Mouse (Mus musculus) liver, embryonic 11.5 days (tissue): Measurements from ENCODE around the gene 1810010H24Rik. TPM values are rescaled to one million over a fixed set of nuclear protein-coding genes. Genes with fewer than 3 reads are reported as not detected.
"Not testable (repeated sequence)": the region's sequence is repeated elsewhere in the genome, so short reads cannot be mapped to it uniquely, and the experiment has no call there.

ENCODE experiments used
- ATAC-seq: fragments of 200-750 bp; cut with Nextera tagmentation; replicated peaks from 2 replicates; pipeline ENCODE4 v1.8.0; 2017; ENCODE audit warnings: moderate number of reproducible peaks, mild to moderate bottlenecking, moderate TSS enrichment, moderate library complexity; ENCODE audit not compliant: low FRiP score
- DNase-seq: peaks from one replicate; pipeline ENCODE4 v3.0.0-alpha.2; 2017; ENCODE audit warnings: low spot score
- H3K27ac ChIP-seq: fragments of 300-500 bp; sonication (generic); 2 replicates; pipeline ENCODE4 v1.5.1; 2014; ENCODE audit warnings: mild to moderate bottlenecking, low read depth, low read length, control low read depth
- H3K27me3 ChIP-seq: fragments of 300-500 bp; sonication (generic); replicated peaks from 2 replicates; pipeline ENCODE4 v1.6.1; 2014; ENCODE audit warnings: low read length, mixed read lengths; ENCODE audit not compliant: control insufficient read depth, insufficient read depth
- H3K36me3 ChIP-seq: fragments of 300-500 bp; sonication (generic); 2 replicates; pipeline ENCODE4 v1.6.1; 2014; ENCODE audit warnings: mild to moderate bottlenecking, low read length, moderate library complexity, mixed read lengths; ENCODE audit not compliant: control insufficient read depth, insufficient read depth
- H3K4me1 ChIP-seq: fragments of 300-500 bp; sonication (generic); replicated peaks from 2 replicates; pipeline ENCODE4 v1.6.1; 2014; ENCODE audit warnings: low read length, mixed read lengths; ENCODE audit not compliant: control insufficient read depth, insufficient read depth
- H3K4me2 ChIP-seq: fragments of 300-500 bp; sonication (generic); 2 replicates; pipeline ENCODE4 v1.6.1; 2014; ENCODE audit warnings: mild to moderate bottlenecking, control low read depth, moderate library complexity
- H3K4me3 ChIP-seq: fragments of 300-500 bp; sonication (generic); 2 replicates; pipeline ENCODE4 v1.5.1; 2014; ENCODE audit warnings: low read depth, low read length, control low read depth
- H3K9ac ChIP-seq: fragments of 300-500 bp; sonication (generic); 2 replicates; pipeline ENCODE4 v1.6.1; 2014; ENCODE audit warnings: low read depth, low read length, control low read depth
- H3K9me3 ChIP-seq: fragments of 300-500 bp; sonication (generic); 2 replicates; pipeline ENCODE4 v1.6.1; 2016; ENCODE audit warnings: low read length, inconsistent platforms, mixed read lengths; ENCODE audit not compliant: control insufficient read depth
- WGBS: fragments of 180-500 bp; shearing (Covaris S2); extraction: QIAGEN DNeasy Blood & Tissue Kit; methylation state at CpG from one replicate; pipeline ENCODE4 v1.1.7; 2014; 5-methylcytosine and 5-hydroxymethylcytosine counted together
- polyA plus RNA-seq: library from polyadenylated mRNA; unstranded; fragments of >200 nt; fragmentation: Nextera tagmentation; extraction: Ambion mirVana; gene quantifications from 2 replicates; pipeline ENCODE4 v1.2.1, GENCODE M21; 2014

1810010H24Rik gene
- polyA plus RNA-seq, 1 experiment from 2014 or later, result 1.9 TPM

DNA sequence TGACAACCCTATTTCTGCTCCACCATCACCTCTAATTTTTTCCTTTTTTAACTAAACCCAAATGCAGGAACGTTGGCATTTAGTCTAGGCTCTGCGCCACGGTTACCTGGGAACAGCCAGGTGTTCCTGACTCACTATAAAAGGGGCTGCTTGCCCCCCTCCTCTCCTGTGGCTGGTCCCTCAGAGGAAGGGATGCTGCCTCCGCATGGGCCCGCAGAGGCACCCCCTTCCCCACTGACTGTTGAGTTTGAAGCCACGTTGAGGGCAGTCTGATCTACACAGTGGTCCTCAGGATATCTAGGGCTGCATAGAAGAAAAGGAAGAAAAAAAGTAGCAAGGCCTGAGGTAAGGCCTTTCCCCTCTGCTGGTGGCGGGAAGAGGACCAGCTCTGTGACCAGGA lies 14.3 kb upstream of the 1810010H24Rik start:
- peaks cover 7% of the 10 kb centered on the region; the same call in 1 of the 2 replicates for H3K4me1 ChIP-seq
- DNase-seq (no peak), ATAC-seq (no peak)
- no peak overlapping the region for H3K4me3 ChIP-seq
- WGBS, result 74% methylated on average over 7 of the region's 7 CpGs
- no peaks in the 10 kb centered on the region for H3K36me3 ChIP-seq
- H3K27ac ChIP-seq, result no peak overlapping the region
- no peaks in the 10 kb centered on the region for H3K9me3 ChIP-seq
- H3K27me3 ChIP-seq, result no peaks in the 10 kb centered on the region
- H3K9ac ChIP-seq, result no peak overlapping the region
- H3K4me2 ChIP-seq, result peak overlapping the region; percentile 71; the same call in 1 of the 2 replicates

DNA sequence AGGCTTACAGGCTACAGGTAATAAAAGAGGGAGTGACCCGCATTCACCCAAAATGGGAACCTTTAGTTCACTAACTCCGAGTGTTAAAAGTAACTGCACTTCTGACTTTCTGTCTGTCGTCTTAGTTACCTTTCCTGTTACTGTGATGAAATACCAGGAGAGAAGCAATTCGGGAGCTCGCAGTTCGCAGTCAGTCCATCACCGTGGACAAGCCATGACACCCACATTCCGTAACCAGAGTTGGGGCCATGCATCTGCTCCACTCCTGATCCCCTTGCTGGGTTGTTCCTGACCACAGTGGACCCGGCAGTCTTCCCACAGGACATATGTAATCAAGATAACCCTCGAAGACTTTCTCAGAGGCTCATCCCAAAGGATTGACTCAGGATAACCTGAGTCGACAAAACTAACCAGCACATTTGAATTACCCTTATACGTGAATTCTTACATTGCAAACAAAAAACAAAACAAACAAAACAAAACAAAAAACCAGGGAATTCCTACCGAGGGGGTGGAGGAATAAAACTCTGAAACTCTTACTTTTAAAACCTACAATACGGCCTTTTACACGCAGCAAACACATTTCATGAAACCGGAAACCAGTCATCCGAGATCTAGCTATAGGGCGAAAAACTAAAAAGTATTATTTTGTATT lies 13.7 kb upstream of the 1810010H24Rik start:
- peak overlapping the region; percentile 52 for H3K4me3 ChIP-seq
- H3K36me3 ChIP-seq, result no peaks in the 10 kb centered on the region
- ATAC-seq (no peak), DNase-seq (no peak)
- H3K9me3 ChIP-seq, result no peaks in the 10 kb centered on the region
- H3K27me3 ChIP-seq, result no peaks in the 10 kb centered on the region
- peak overlapping the region; percentile 77 for H3K27ac ChIP-seq
- H3K4me1 ChIP-seq, result peaks cover 7% of the 10 kb centered on the region; the same call in 1 of the 2 replicates
- WGBS, result 31% methylated on average over 18 of the region's 18 CpGs
- peak overlapping the region; percentile 68 for H3K9ac ChIP-seq
- H3K4me2 ChIP-seq, result peak overlapping the region; percentile 71

DNA sequence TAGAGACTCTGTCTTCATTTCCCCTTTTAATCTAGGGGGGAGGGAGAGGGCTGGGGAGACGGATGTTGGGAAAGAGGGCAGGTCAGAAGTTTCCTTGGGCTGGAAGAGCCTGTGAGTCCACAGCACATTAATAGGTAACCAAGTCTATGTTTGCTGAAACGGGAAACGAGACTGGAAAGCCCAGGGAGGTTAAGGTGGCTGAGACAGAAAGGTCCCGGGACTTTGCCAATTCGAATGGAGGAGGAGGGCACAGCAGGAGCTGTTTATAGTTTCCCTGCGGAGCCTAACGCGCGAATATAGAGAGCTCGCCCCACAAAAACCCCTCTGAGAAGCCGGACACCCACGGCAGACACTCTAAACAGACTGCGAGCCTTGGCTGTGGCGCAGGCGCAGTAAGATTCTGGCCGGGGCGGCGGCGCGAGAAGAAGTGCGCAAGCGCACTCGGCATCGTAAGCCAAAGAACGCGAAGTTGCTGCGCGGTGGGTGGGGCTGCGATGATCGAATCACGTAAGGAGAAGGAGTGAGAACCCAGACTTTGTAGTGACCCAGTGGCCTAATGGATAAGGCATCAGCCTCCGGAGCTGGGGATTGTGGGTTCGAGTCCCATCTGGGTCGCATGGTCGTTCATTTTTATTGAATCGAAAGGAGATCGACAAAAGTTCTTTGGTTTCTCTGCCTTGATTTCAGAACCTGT lies 13.0 kb upstream of the 1810010H24Rik start:
- peaks cover 7% of the 10 kb centered on the region; the same call in 1 of the 2 replicates for H3K4me1 ChIP-seq
- H3K36me3 ChIP-seq, result no peaks in the 10 kb centered on the region
- ATAC-seq (peak; percentile 93), DNase-seq (peak; percentile 99)
- peak overlapping the region; percentile 68 for H3K9ac ChIP-seq
- under 1% methylated on average over 37 of the region's 37 CpGs for WGBS
- no peaks in the 10 kb centered on the region for H3K27me3 ChIP-seq
- peak overlapping the region; percentile 71 for H3K4me2 ChIP-seq
- H3K27ac ChIP-seq, result peak overlapping the region; percentile 77
- no peaks in the 10 kb centered on the region for H3K9me3 ChIP-seq
- H3K4me3 ChIP-seq, result peak overlapping the region; percentile 52

DNA sequence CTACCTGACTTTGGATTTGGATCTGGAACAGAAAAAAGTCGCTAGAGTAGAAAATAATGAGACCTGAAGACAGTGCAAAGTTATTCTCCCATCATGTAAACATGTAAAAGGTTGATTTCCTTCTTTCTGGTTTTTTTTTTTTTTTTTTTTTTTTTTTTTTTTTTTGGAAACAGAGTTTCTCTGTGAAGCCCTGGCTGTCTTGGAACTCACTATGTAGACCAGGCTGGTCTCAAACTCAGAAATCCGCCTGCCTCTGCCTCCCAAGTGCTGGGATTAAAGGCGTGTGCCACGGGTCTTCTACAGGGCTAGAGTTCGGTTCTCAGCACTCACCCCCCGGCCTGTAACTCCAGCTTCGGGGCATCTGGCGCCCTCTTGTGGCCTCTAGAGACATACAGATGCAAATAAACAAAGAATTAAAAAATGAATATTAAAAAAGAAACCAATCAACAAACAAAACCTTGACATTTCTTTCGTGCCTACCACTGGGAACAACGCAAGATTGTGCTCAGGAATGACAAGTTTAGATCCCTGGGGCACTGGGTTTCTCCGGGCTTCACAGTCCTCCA lies 11.4 kb upstream of the 1810010H24Rik start:
- H3K9ac ChIP-seq, result no peak overlapping the region
- H3K27ac ChIP-seq, result no peak overlapping the region
- H3K9me3 ChIP-seq, result no peaks in the 10 kb centered on the region
- H3K36me3 ChIP-seq, result no peaks in the 10 kb centered on the region
- no peaks in the 10 kb centered on the region for H3K27me3 ChIP-seq
- DNase-seq (no peak), ATAC-seq (no peak)
- no peak overlapping the region for H3K4me2 ChIP-seq
- H3K4me1 ChIP-seq, result peaks cover 7% of the 10 kb centered on the region; the same call in 1 of the 2 replicates
- 78% methylated on average over 11 of the region's 11 CpGs for WGBS
- H3K4me3 ChIP-seq, result no peak overlapping the region

DNA sequence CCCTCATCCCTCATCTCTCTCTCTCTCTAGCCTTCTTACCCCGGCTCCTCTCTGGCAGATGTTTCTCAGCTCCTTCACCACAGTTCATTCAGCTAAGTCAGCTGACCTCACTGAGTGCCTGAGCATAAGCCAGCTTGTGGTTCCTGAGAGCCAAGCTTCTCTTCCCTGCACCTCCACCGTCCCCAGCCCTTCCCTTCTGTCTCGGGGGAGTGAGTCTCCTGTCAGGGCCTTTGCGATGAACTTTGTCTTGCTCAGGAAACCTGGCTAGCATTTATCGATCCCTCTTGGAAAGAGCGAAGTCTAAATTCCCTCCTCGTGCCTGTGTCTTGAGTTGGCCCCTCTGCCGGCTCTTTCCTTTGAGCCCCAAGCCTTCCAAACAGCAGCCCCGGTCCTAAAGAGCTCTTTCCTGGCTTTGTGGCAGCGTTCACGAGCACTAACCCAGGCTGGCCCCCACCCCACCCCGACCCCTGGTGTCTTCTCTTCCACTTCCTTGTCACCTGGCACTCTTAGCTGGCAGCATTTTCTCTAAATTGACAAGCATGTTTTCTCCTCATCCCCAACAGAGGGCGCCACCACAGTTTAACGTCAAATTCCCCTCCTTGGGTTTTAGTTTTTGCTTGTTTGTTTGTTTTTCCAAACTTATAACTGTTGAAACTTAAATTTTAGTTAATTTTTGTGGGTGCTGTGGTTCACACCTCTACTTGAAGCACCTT lies 10.7 kb upstream of the 1810010H24Rik start:
- Histone ChIP-seq H3K36me3 (no peaks in the 10 kb centered on the region), H3K4me1 (peaks cover 7% of the 10 kb centered on the region; the same call in 1 of the 2 replicates), H3K4me3 (0 out of 2 replicates have a peak overlapping the region, but pooled peaks have one; percentile 25), H3K27ac (no peak overlapping the region), H3K9me3 (no peaks in the 10 kb centered on the region), H3K9ac (no peak overlapping the region), H3K4me2 (peak overlapping the region; percentile 44; the same call in 1 of the 2 replicates), H3K27me3 (no peaks in the 10 kb centered on the region)
- WGBS, result 35% methylated on average over 14 of the region's 14 CpGs
- DNase-seq, result no peak
- ATAC-seq, result no peak

DNA sequence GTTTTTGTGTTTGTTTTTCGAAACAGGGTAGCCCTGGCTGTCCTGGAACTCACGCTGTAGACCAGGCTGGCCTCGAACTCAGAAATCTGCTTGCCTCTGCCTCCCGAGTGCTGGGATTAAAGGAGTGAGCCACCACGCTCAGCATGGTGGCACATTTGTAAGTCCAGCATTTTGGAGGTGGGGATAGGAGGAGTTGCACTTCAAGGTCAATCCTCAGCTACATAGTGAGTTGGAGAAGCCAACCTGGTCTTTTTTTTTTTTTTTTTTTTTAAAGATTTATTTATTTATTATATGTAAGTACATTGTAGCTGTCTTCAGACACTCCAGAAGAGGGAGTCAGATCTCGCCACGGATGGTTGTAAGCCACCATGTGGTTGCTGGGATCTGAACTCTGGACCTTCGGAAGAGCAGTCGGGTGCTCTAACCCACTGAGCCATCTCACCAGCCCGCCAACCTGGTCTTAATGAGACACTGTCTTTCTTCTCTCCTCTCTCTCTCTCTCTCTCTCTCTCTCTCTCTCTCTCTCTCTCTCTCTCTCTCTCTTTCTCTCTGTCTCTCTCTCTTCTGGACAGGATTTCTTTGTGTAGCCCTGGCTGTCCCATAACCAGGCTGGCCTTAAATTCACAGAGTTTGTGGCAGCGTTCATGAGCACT lies 9.8 kb upstream of the 1810010H24Rik start:
- H3K27me3 ChIP-seq, DNase-seq, ATAC-seq, H3K27ac ChIP-seq, H3K9me3 ChIP-seq, H3K36me3 ChIP-seq, H3K4me2 ChIP-seq, H3K4me3 ChIP-seq, H3K4me1 ChIP-seq, H3K9ac ChIP-seq: not testable (repeated sequence)
- WGBS, result 65% methylated on average over 11 of the region's 11 CpGs

DNA sequence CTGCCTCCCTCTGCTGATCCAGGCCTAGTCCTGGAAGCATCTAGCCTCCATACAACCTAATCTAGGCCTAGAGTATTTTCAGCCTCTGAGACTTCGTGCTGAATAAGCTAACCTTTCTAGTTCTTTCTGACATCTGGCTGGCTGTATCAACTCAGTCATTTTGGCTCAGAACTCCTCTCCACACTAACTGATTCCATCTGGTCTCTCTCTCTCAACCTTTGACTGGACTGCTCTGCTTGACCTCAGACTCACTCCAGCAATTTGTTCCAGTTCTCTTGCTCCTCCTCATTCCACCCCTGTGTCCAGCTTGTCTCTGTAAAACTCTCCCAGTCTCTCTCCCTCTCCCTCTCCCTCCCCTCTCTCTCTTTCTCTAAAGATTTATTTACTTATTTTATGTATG lies 8.6 kb upstream of the 1810010H24Rik start:
- no peaks in the 10 kb centered on the region for H3K9me3 ChIP-seq
- whole genome bisulfite sequencing, result 57% methylated on average over 1 of the region's 1 CpGs
- DNase-seq, result no peak
- H3K27ac ChIP-seq, result no peak overlapping the region
- no peak overlapping the region for H3K4me3 ChIP-seq
- no peaks in the 10 kb centered on the region for H3K36me3 ChIP-seq
- no peak overlapping the region for H3K4me2 ChIP-seq
- H3K9ac ChIP-seq, result no peak overlapping the region
- ATAC-seq, result no peak
- no peaks in the 10 kb centered on the region for H3K27me3 ChIP-seq
- H3K4me1 ChIP-seq, result no peaks in the 10 kb centered on the region

DNA sequence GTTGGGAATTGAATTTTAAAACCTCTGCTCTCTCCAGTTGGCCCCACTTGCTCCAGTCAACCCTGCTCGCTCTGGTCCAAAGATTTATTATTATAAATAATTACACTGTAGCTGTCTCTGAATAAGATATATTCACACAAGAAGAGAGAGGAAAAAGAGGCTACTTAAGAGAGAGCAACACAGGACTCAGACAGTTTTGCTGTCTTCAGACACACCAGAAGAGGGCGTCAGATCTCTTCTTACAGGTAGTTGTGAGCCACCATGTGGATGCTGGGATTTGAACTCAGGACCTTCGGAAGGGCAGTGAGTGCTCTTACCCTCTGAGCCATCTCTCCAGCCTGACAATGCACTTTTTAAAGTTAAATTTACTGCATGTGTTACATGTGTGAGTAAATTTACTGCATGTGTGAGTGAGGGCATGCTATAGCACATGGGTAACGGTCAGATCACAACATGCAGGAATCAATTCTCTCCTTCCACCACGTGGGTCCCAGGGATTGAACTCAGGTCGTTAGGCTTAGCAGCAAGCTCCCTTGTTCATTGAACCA lies 8.1 kb upstream of the 1810010H24Rik start:
- H3K9ac ChIP-seq, result no peak overlapping the region
- H3K27me3 ChIP-seq, result no peaks in the 10 kb centered on the region
- H3K36me3 ChIP-seq, result no peaks in the 10 kb centered on the region
- H3K4me1 ChIP-seq, result no peaks in the 10 kb centered on the region
- no peak overlapping the region for H3K4me3 ChIP-seq
- ATAC-seq (no peak), DNase-seq (no peak)
- 60% methylated on average over 6 of the region's 6 CpGs for WGBS
- H3K4me2 ChIP-seq, result no peak overlapping the region
- no peak overlapping the region for H3K27ac ChIP-seq
- H3K9me3 ChIP-seq, result no peaks in the 10 kb centered on the region
